Mouse (Mus musculus): ENCODE results near the gene Nck2.

- TF ChIP-seq CTCF (IDR thresholded peaks at IDR 0.05; ENCODE audit: low read depth) (no peak), EP300 (IDR thresholded peaks at IDR 0.05; ENCODE audit: low read depth) (no peak)
Observed at GRCm38 (mm10) chr1:43464976-43465375, 20.6 kb downstream of the Nck2 start.
